In genomic region chr5:142750173-142750572, GRCm38 (mm10) we compare ENCODE assay signal across 28 mouse cellular contexts. TPM values are rescaled to one million over a fixed set of nuclear protein-coding genes. Genes with fewer than 3 reads are reported as not detected.
DNase-seq lines count a peak whose midpoint lies in the region; ATAC-seq and TF ChIP-seq lines count a peak whose summit lies in the region.
"Had no signal": no experiment of that assay in that cellular context is flagged by ENCODE, and none has a peak within 500 bp of the region (broad histone marks: within the 10 kb centered on the region; RNA-seq: fewer than 3 reads in every experiment).

No protein-coding gene starts in this region.

- H3K9ac ChIP-seq in forebrain, embryonic 15.5 days (replicated peaks): no peak overlapping the region
- peak overlapping the region; percentile 41; the same call in 1 of the 2 replicates for H3K9ac ChIP-seq in liver, embryonic 12.5 days
- H3K9ac ChIP-seq in liver, postnatal 0 days (replicated peaks): no peak overlapping the region
- H3K9ac ChIP-seq in liver, embryonic 13.5 days: no peak overlapping the region
- H3K9ac ChIP-seq: forebrain, postnatal 0 days; heart, embryonic 12.5 days; intestine, embryonic 15.5 days; limb, embryonic 15.5 days; midbrain, embryonic 15.5 days; neural tube, embryonic 13.5 days had no signal

- peaks cover 59% of the 10 kb centered on the region for H3K36me3 ChIP-seq in forebrain, embryonic 15.5 days
- peaks cover 99% of the 10 kb centered on the region for H3K36me3 ChIP-seq in forebrain, embryonic 10.5 days (replicated peaks)
- peaks cover 41% of the 10 kb centered on the region for H3K36me3 ChIP-seq in liver, embryonic 12.5 days
- peaks cover 46% of the 10 kb centered on the region for H3K36me3 ChIP-seq in liver, postnatal 0 days (replicated peaks; ENCODE audit: insufficient read depth, low read length)
- H3K36me3 ChIP-seq in E14TG2a.4 (ENCODE audit: insufficient read depth, low read length): peaks cover 38% of the 10 kb centered on the region
- peaks cover 20% of the 10 kb centered on the region for H3K36me3 ChIP-seq in liver, embryonic 13.5 days

- 92% methylated on average over 11 of the region's 11 CpGs for WGBS in forebrain, embryonic 15.5 days
- 89% methylated on average over 11 of the region's 11 CpGs for WGBS in forebrain, embryonic 10.5 days
- 46% methylated on average over 11 of the region's 11 CpGs for WGBS in liver, embryonic 12.5 days (ENCODE audit: insufficient replicate concordance)
- 81% methylated on average over 11 of the region's 11 CpGs for WGBS in liver, postnatal 0 days (ENCODE audit: insufficient replicate concordance)
- WGBS in liver, embryonic 13.5 days (ENCODE audit: insufficient replicate concordance): 46% methylated on average over 11 of the region's 11 CpGs

- no peak for ATAC-seq in forebrain, embryonic 15.5 days (replicated peaks)
- peak; percentile 70 for ATAC-seq in liver, embryonic 12.5 days
- no peak for ATAC-seq in liver, postnatal 0 days
- ATAC-seq in liver, embryonic 13.5 days (ENCODE audit: low read depth): peak; percentile 62; the same call in 1 of the 2 replicates
- ATAC-seq: activated CD4-positive, CD25-positive, alpha-beta regulatory T cell, adult 4 months; forebrain, postnatal 0 days; hindbrain, embryonic 16.5 days; intestine, embryonic 15.5 days had no signal

- no peak for TF ChIP-seq CTCF in liver, postnatal 0 days (IDR thresholded peaks at IDR 0.05; ENCODE audit: low read depth)
- TF ChIP-seq CTCF in E14TG2a.4 (conservative IDR thresholded peaks at IDR 0.05; ENCODE audit: low read length): no peak

- H3K27me3 ChIP-seq in forebrain, embryonic 15.5 days: no peaks in the 10 kb centered on the region
- H3K27me3 ChIP-seq in forebrain, embryonic 10.5 days (ENCODE audit: poor library complexity, severe bottlenecking): no peaks in the 10 kb centered on the region
- H3K27me3 ChIP-seq in liver, embryonic 12.5 days (replicated peaks): no peaks in the 10 kb centered on the region
- no peaks in the 10 kb centered on the region for H3K27me3 ChIP-seq in liver, postnatal 0 days (ENCODE audit: insufficient read depth, low read length)
- no peaks in the 10 kb centered on the region for H3K27me3 ChIP-seq in E14TG2a.4 (ENCODE audit: insufficient read depth, low read length)
- H3K27me3 ChIP-seq in liver, embryonic 13.5 days: no peaks in the 10 kb centered on the region
- H3K27me3 ChIP-seq: heart, embryonic 12.5 days; intestine, embryonic 15.5 days; limb, embryonic 15.5 days; midbrain, embryonic 15.5 days; neural tube, embryonic 13.5 days had no signal

- DNase-seq in forebrain, embryonic 10.5 days (ENCODE audit: extremely low spot score, low spot score): no peak
- DNase-seq in liver, postnatal 0 days: no peak
- DNase-seq in liver, embryonic 13.5 days: no peak
- DNase-seq in lung, postnatal 10 days: no peak
- DNase-seq: adrenal gland, adult 2 months; adrenal gland, postnatal 36 days; cerebellum, adult 8-10 months; cerebellum, postnatal 36 days; forebrain, postnatal 0 days; heart, adult 2 months; heart, postnatal 4 days; kidney, adult 2 months; kidney, postnatal 36 days; layer of hippocampus, postnatal 36 days; left cerebral cortex, postnatal 4 days; lung, adult 2 months; thymus, postnatal 4 days had no signal

- no peak overlapping the region for H3K4me3 ChIP-seq in forebrain, embryonic 15.5 days
- no peak overlapping the region for H3K4me3 ChIP-seq in forebrain, embryonic 10.5 days
- H3K4me3 ChIP-seq in liver, embryonic 12.5 days: no peak overlapping the region
- H3K4me3 ChIP-seq in liver, postnatal 0 days (ENCODE audit: low read depth, low read length): no peak overlapping the region
- peak overlapping the region; percentile 39 for H3K4me3 ChIP-seq in E14TG2a.4 (replicated peaks; ENCODE audit: low read length)
- H3K4me3 ChIP-seq in liver, embryonic 13.5 days (replicated peaks): no peak overlapping the region
- H3K4me3 ChIP-seq: heart, adult 2 months; heart, embryonic 12.5 days; intestine, embryonic 15.5 days; limb, embryonic 15.5 days; midbrain, embryonic 15.5 days; myocyte; neural tube, embryonic 13.5 days had no signal

- H3K4me2 ChIP-seq in forebrain, embryonic 15.5 days (replicated peaks): no peak overlapping the region
- 0 out of 2 replicates have a peak overlapping the region, but pooled peaks have one; percentile 1 for H3K4me2 ChIP-seq in liver, embryonic 12.5 days
- no peak overlapping the region for H3K4me2 ChIP-seq in liver, postnatal 0 days (ENCODE audit: low read depth, low read length)
- no peak overlapping the region for H3K4me2 ChIP-seq in liver, embryonic 13.5 days
- H3K4me2 ChIP-seq: heart, embryonic 12.5 days; intestine, embryonic 15.5 days; limb, embryonic 15.5 days; midbrain, embryonic 15.5 days; neural tube, embryonic 13.5 days had no signal

- TF ChIP-seq EP300 in liver, postnatal 0 days (IDR thresholded peaks at IDR 0.05; ENCODE audit: low read depth): no peak

- H3K4me1 ChIP-seq in forebrain, embryonic 15.5 days: 0 out of 2 replicates have a peak, but pooled peaks cover 10% of the 10 kb centered on the region
- H3K4me1 ChIP-seq in forebrain, embryonic 10.5 days: peaks cover 10% of the 10 kb centered on the region; the same call in 1 of the 2 replicates
- H3K4me1 ChIP-seq in liver, embryonic 12.5 days: peaks cover 14% of the 10 kb centered on the region; the same call in 1 of the 2 replicates
- H3K4me1 ChIP-seq in liver, postnatal 0 days (ENCODE audit: insufficient read depth): no peaks in the 10 kb centered on the region
- peaks cover 55% of the 10 kb centered on the region for H3K4me1 ChIP-seq in E14TG2a.4 (replicated peaks; ENCODE audit: low read depth, low read length)
- H3K4me1 ChIP-seq in liver, embryonic 13.5 days (replicated peaks): peaks cover 8% of the 10 kb centered on the region; the same call in 1 of the 2 replicates
- H3K4me1 ChIP-seq: intestine, embryonic 15.5 days; limb, embryonic 15.5 days had no signal

- 0 out of 2 replicates have a peak overlapping the region, but pooled peaks have one; percentile 15 for H3K27ac ChIP-seq in forebrain, embryonic 15.5 days (replicated peaks)
- H3K27ac ChIP-seq in forebrain, embryonic 10.5 days: no peak overlapping the region
- no peak overlapping the region for H3K27ac ChIP-seq in liver, embryonic 12.5 days
- no peak overlapping the region for H3K27ac ChIP-seq in liver, postnatal 0 days (ENCODE audit: low read depth)
- no peak overlapping the region for H3K27ac ChIP-seq in liver, embryonic 13.5 days
- H3K27ac ChIP-seq: heart, adult 2 months; intestine, embryonic 15.5 days; limb, embryonic 15.5 days; neural tube, embryonic 13.5 days had no signal

- H3K9me3 ChIP-seq in forebrain, embryonic 15.5 days: no peaks in the 10 kb centered on the region
- H3K9me3 ChIP-seq in forebrain, embryonic 10.5 days: no peaks in the 10 kb centered on the region
- no peaks in the 10 kb centered on the region for H3K9me3 ChIP-seq in liver, embryonic 12.5 days (replicated peaks)
- H3K9me3 ChIP-seq in liver, postnatal 0 days (ENCODE audit: low read length): no peaks in the 10 kb centered on the region
- H3K9me3 ChIP-seq in E14TG2a.4 (ENCODE audit: low read length): no peaks in the 10 kb centered on the region
- H3K9me3 ChIP-seq in liver, embryonic 13.5 days (replicated peaks): no peaks in the 10 kb centered on the region
- H3K9me3 ChIP-seq: heart, embryonic 12.5 days; intestine, embryonic 15.5 days; limb, embryonic 15.5 days; midbrain, embryonic 15.5 days; neural tube, embryonic 13.5 days had no signal

RNA-seq across cellular contexts. Expression of gene Slc29a4, which starts 57.9 kb away (rescaled TPM):
- 82.8 and 85.4 TPM in 2 replicates for polyA plus RNA-seq in forebrain, embryonic 15.5 days (2015; fragmentation: Nextera tagmentation; extraction: Ambion mirVana)
- 19.8 and 21.4 TPM in 2 replicates for polyA plus RNA-seq in forebrain, embryonic 10.5 days (2016; fragmentation: Nextera tagmentation; extraction: Ambion mirVana)
- polyA plus RNA-seq in liver, embryonic 12.5 days (2016; fragmentation: Nextera tagmentation; extraction: Ambion mirVana): 0.38 and 0.72 TPM in 2 replicates
- 0.07 and 0.16 TPM in 2 replicates for polyA plus RNA-seq in liver, postnatal 0 days (2015; fragmentation: Nextera tagmentation; extraction: Ambion mirVana)
- 0.21 and 0.36 TPM in 2 replicates for polyA plus RNA-seq in liver, embryonic 13.5 days (2015; fragmentation: Nextera tagmentation; extraction: Ambion mirVana)
- polyA plus RNA-seq: myocyte had no signal

Comparison
In these comparisons a context has a peak if more than half of its experiments do, and no peak if none do; other contexts are left out.
1. ATAC-seq: peak in liver, embryonic 12.5 days (single experiment) and liver, embryonic 13.5 days (single experiment); none in forebrain, embryonic 15.5 days (single experiment) and liver, postnatal 0 days (single experiment).
2. RNA of gene Slc29a4, which starts 57.9 kb away (polyA plus RNA-seq): 82.8 to 85.4 TPM in forebrain, embryonic 15.5 days and 19.8 to 21.4 TPM in forebrain, embryonic 10.5 days; 0.38 to 0.72 TPM in liver, embryonic 12.5 days, 0.21 to 0.36 TPM in liver, embryonic 13.5 days and 0.07 to 0.16 TPM in liver, postnatal 0 days; every median in the first group is over 10 times any median in the second.